Mouse (Mus musculus) heart, embryonic 10.5 days (tissue): ENCODE measurements around the gene Mtmr10. TPM values are rescaled to one million over a fixed set of nuclear protein-coding genes. Genes with fewer than 3 reads are reported as not detected.

Experiments used
- DNase-seq: peaks from one replicate; pipeline ENCODE4 v3.0.0-alpha.2; 2017; ENCODE audit warnings: low spot score
- H3K27ac ChIP-seq: fragments of 300-500 bp; sonication (generic); 2 replicates; pipeline ENCODE4 v1.5.1; 2016; ENCODE audit warnings: mild to moderate bottlenecking
- H3K27me3 ChIP-seq: fragments of 300-500 bp; sonication (generic); 2 replicates; pipeline ENCODE4 v1.6.1; 2016; ENCODE audit warnings: mild to moderate bottlenecking; ENCODE audit not compliant: poor library complexity, insufficient read depth, severe bottlenecking
- H3K36me3 ChIP-seq: fragments of 300-500 bp; sonication (generic); 2 replicates; pipeline ENCODE4 v1.6.1; 2016; ENCODE audit warnings: mild to moderate bottlenecking, moderate library complexity
- H3K4me1 ChIP-seq: fragments of 300-500 bp; sonication (generic); 2 replicates; pipeline ENCODE4 v1.6.1; 2016; ENCODE audit warnings: mild to moderate bottlenecking
- H3K4me3 ChIP-seq: fragments of 300-500 bp; sonication (generic); 2 replicates; pipeline ENCODE4 v1.5.1; 2016; ENCODE audit warnings: mild to moderate bottlenecking, moderate library complexity
- H3K9me3 ChIP-seq: fragments of 300-500 bp; sonication (generic); 2 replicates; pipeline ENCODE4 v1.6.1; 2016; ENCODE audit warnings: mild to moderate bottlenecking, moderate library complexity
- WGBS: fragments of 180-500 bp; shearing (Covaris S2); methylation state at CpG from one replicate; pipeline ENCODE4 v1.1.7; 2016; 5-methylcytosine and 5-hydroxymethylcytosine counted together
- polyA plus RNA-seq: library from polyadenylated mRNA; unstranded; fragments of >200 nt; fragmentation: Nextera tagmentation; extraction: Ambion mirVana; gene quantifications from 2 replicates; pipeline ENCODE4 v1.2.1, GENCODE M21; 2016

Gene Mtmr10
- 7.0 and 7.2 TPM in 2 replicates for polyA plus RNA-seq

- no peaks in the 10 kb centered on the region for H3K9me3 ChIP-seq
- no peaks in the 10 kb centered on the region; the same call in 1 of the 2 replicates for H3K36me3 ChIP-seq
- H3K27me3 ChIP-seq, result no peaks in the 10 kb centered on the region
- under 1% methylated on average over 77 of the region's 77 CpGs for WGBS
- DNase-seq, result peak; percentile 99
- H3K4me3 ChIP-seq, result peak within 1 kb of the TSS; percentile 90
- H3K4me1 ChIP-seq, result peaks cover 4% of the 10 kb centered on the region; the same call in 1 of the 2 replicates
- peak within 1 kb of the TSS; percentile 94 for H3K27ac ChIP-seq
Observed at GRCm38 (mm10) chr7:64287414-64288091, at the start of gene Mtmr10. Gene Mtmr10 (plus strand): TSS chr7:64287653.

DNA sequence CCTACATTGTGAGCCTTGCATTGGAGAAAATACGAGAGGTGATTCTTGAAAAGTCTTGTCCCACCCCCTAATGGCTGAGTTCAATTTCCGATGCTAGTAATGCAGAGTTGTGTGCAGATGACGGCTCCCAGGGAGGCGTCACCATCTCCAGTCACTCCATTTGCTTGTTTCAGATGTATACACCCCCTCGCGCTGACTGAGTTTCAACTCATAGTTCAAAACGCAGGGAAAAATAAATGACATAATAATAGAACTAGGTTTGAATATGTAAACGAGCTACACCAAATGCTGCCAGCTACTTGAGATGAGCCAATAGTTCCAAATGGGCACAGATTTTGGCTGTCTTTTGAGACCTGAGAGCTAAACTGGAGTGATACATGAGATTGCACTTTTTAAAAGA, 49.7 kb upstream of the Mtmr10 start:
- 79% methylated on average over 8 of the region's 8 CpGs for WGBS
- Histone ChIP-seq H3K4me3 (no peak overlapping the region), H3K36me3 (no peaks in the 10 kb centered on the region), H3K27ac (no peak overlapping the region), H3K9me3 (no peaks in the 10 kb centered on the region), H3K4me1 (no peaks in the 10 kb centered on the region), H3K27me3 (no peaks in the 10 kb centered on the region)
- no peak for DNase-seq

GRCm38 (mm10) chr7:64238410-64239086, 48.9 kb upstream of the Mtmr10 start:
- no peak for DNase-seq
- Histone ChIP-seq H3K27me3 (no peaks in the 10 kb centered on the region), H3K4me3 (no peak overlapping the region), H3K9me3 (no peaks in the 10 kb centered on the region), H3K27ac (no peak overlapping the region), H3K36me3 (no peaks in the 10 kb centered on the region), H3K4me1 (no peaks in the 10 kb centered on the region)
- WGBS, result 81% methylated on average over 7 of the region's 7 CpGs

DNA sequence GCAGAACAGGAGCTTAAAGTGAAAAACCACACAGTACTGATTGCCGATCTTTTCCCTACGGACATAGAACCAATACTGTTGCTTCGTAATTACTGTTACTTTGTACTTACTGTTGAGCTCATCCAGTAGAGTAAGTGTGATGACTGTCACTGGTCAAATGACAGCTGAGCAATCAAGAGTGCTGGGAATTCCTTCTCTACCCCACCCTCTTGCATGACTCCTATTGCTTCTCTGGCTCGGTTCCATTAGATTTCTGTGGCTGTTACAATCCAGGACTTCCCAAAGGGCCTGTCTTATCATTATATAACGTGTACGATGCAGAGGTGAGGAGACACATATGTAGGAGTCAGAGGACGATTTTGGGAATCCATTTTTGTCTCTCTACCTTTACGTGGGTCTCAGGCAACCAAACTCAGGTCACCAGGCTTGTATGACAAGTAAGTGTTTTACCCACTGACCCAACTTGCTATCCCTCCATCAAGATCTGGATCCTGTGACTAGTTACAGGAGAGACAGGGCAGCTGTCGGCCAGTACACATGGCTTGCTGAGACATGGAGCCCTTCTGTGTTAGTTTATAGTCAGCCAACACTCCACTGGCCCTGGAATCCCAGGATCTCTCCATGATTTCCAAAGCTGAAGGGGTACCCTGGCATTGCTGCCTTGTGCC, 48.2 kb upstream of the Mtmr10 start:
- H3K4me1 ChIP-seq, result no peaks in the 10 kb centered on the region
- H3K36me3 ChIP-seq, result no peaks in the 10 kb centered on the region
- 76% methylated on average over 9 of the region's 9 CpGs for WGBS
- no peaks in the 10 kb centered on the region for H3K9me3 ChIP-seq
- H3K27me3 ChIP-seq, result no peaks in the 10 kb centered on the region
- H3K4me3 ChIP-seq, result no peak overlapping the region
- DNase-seq, result no peak
- no peak overlapping the region for H3K27ac ChIP-seq

DNA sequence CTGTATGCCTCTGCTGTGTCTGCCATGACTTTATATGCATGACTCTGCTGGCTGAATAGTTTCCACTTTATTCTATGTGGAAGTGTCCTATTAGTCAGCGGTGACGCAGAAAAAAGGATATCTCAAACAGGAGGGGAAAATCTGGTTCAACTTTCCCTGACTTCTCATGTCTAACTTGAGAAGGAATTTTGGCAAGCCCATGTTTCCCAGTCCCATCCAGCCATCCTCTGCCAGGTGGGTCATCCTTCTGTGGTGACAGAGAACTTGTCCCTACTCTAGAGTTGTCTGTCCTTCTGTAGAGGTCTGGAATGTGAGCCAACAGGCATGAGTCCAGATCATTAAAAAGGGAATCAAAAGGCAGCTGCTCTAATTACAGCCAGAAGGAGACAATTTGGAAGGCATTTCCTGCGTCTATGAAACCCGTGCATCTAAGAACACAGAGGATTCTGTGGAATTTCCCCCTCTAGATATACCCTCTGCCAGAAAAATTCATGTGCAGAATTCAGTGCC, 47.6 kb upstream of the Mtmr10 start:
- Histone ChIP-seq H3K27me3 (no peaks in the 10 kb centered on the region), H3K9me3 (no peaks in the 10 kb centered on the region), H3K36me3 (no peaks in the 10 kb centered on the region), H3K4me1 (no peaks in the 10 kb centered on the region), H3K27ac (no peak overlapping the region), H3K4me3 (no peak overlapping the region)
- no peak for DNase-seq
- WGBS, result 79% methylated on average over 4 of the region's 4 CpGs

DNA sequence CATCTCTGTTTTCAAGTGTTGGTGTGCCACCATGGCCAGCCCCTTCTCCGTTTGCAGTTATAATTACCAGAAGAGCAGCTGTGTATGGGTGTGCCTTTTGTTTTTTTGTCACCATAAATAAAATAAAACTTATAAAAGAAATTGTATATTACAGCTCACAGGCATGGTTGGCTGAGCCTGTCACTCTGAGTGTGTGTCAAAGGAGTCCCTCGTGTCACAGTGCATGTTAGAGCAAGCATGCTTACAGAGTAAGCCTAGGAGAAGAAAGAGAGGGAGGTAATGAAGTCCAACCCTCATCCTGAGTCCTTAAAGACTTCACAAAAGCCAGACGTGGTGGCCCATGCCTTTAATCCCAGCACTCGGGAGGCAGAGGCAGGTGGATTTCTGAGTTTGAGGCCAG, 45.0 kb upstream of the Mtmr10 start:
- no peaks in the 10 kb centered on the region for H3K27me3 ChIP-seq
- H3K27ac ChIP-seq, result no peak overlapping the region
- no peaks in the 10 kb centered on the region for H3K9me3 ChIP-seq
- no peaks in the 10 kb centered on the region for H3K36me3 ChIP-seq
- 79% methylated on average over 4 of the region's 4 CpGs for WGBS
- H3K4me1 ChIP-seq, result no peaks in the 10 kb centered on the region
- no peak for DNase-seq
- H3K4me3 ChIP-seq, result no peak overlapping the region

- Histone ChIP-seq H3K4me3 (no peak overlapping the region), H3K4me1 (no peaks in the 10 kb centered on the region), H3K27me3 (no peaks in the 10 kb centered on the region), H3K36me3 (no peaks in the 10 kb centered on the region), H3K27ac (no peak overlapping the region), H3K9me3 (no peaks in the 10 kb centered on the region)
- DNase-seq, result no peak
- 86% methylated on average over 6 of the region's 6 CpGs for WGBS
Observed at GRCm38 (mm10) chr7:64244371-64244770, 43.1 kb upstream of the Mtmr10 start.

DNA sequence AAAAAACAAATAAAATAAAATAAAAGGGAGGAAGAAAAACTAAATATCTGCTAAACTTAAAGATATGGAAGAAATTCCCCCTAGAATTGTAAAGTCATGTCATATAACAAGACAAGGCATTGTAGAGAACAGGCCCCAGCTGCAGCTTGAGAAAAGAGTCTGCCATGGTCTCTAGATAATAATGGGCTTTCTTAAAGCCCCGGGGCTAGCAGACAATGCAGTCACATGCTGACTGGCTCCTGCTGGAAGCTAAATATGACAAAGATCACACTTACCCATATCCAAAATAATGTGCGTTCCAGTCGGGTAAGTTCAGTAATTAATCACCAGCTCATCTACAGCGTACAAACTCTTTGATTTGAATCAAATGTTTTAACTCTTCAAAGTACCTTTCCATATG, 40.7 kb upstream of the Mtmr10 start:
- Histone ChIP-seq H3K4me1 (0 out of 2 replicates have a peak, but pooled peaks cover 4% of the 10 kb centered on the region), H3K27ac (no peak overlapping the region), H3K4me3 (no peak overlapping the region), H3K36me3 (no peaks in the 10 kb centered on the region), H3K27me3 (no peaks in the 10 kb centered on the region), H3K9me3 (no peaks in the 10 kb centered on the region)
- WGBS, result 81% methylated on average over 4 of the region's 4 CpGs
- DNase-seq, result no peak

DNA sequence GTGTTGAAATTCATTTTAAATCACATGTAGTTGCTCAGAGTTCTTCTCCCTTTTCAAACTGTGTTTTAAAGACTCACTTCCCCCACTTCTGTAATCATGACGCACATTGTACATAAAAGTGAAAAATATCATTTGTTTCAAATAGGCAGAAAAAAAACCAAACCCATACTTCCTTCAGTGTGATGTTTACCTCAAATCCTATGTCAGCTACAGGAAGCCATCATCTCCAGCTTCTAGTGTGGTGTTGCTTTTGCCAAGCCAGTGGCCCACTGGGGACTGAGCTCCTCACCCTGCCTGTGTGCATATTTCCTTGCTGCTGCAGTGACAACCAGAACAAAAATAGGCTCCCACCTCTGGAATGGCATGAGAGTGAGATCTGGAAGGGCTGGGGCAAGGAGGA, 39.1 kb upstream of the Mtmr10 start:
- H3K27ac ChIP-seq, result no peak overlapping the region
- H3K4me3 ChIP-seq, result no peak overlapping the region
- 88% methylated on average over 1 of the region's 1 CpGs for WGBS
- no peaks in the 10 kb centered on the region for H3K36me3 ChIP-seq
- no peak for DNase-seq
- H3K4me1 ChIP-seq, result 0 out of 2 replicates have a peak, but pooled peaks cover 4% of the 10 kb centered on the region
- no peaks in the 10 kb centered on the region for H3K9me3 ChIP-seq
- H3K27me3 ChIP-seq, result no peaks in the 10 kb centered on the region

- Histone ChIP-seq H3K4me1 (0 out of 2 replicates have a peak, but pooled peaks cover 4% of the 10 kb centered on the region), H3K4me3 (no peak overlapping the region), H3K9me3 (no peaks in the 10 kb centered on the region), H3K27ac (no peak overlapping the region), H3K27me3 (no peaks in the 10 kb centered on the region), H3K36me3 (no peaks in the 10 kb centered on the region)
- no peak for DNase-seq
- 36% methylated on average over 4 of the region's 4 CpGs for WGBS
Observed at GRCm38 (mm10) chr7:64249715-64250114, 37.7 kb upstream of the Mtmr10 start.

DNA sequence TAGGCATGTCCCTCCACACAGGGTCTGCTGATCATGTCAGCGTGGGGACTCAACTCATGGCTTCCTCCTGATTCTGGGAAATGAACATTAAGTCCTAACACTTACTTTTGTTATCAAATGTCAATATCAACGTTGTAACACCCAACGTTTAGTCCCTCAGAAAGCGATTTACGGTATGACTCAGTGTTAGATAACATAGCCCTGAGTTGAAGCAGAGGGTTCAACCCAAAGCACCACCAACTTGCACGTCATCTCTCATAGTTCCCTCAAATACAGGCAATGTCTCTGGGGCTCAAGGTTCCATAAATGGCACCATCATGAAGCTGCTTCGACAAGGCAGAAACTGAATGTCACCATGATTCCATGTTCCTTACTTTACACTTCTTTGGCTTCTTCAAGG, 37.0 kb upstream of the Mtmr10 start:
- H3K36me3 ChIP-seq, result no peaks in the 10 kb centered on the region
- WGBS, result 84% methylated on average over 7 of the region's 7 CpGs
- no peak for DNase-seq

GRCm38 (mm10) chr7:64253736-64254135, 33.7 kb upstream of the Mtmr10 start:
- Histone ChIP-seq H3K9me3 (no peaks in the 10 kb centered on the region), H3K27ac (no peak overlapping the region), H3K4me3 (no peak overlapping the region), H3K4me1 (0 out of 2 replicates have a peak, but pooled peaks cover 4% of the 10 kb centered on the region), H3K27me3 (no peaks in the 10 kb centered on the region), H3K36me3 (no peaks in the 10 kb centered on the region)
- no peak for DNase-seq
- 87% methylated on average over 3 of the region's 3 CpGs for WGBS

More for the DNA sequence above, 37.0 kb upstream of the Mtmr10 start:
- Histone ChIP-seq H3K27ac (no peak overlapping the region), H3K27me3 (no peaks in the 10 kb centered on the region), H3K4me1 (0 out of 2 replicates have a peak, but pooled peaks cover 4% of the 10 kb centered on the region), H3K9me3 (no peaks in the 10 kb centered on the region), H3K4me3 (no peak overlapping the region)
